Mouse (Mus musculus): Measurements from ENCODE around the gene Tmc6. TPM values are rescaled to one million over a fixed set of nuclear protein-coding genes. Genes with fewer than 3 reads are reported as not detected.

Tmc6 gene
- polyA plus RNA-seq, 1 experiment: 4.3 TPM

- no peak for TF ChIP-seq POLR2A (IDR thresholded peaks at IDR 0.05; ENCODE audit: borderline replicate concordance, extremely low read depth, insufficient read depth, insufficient read length, poor library complexity, severe bottlenecking)
- TF ChIP-seq CTCF (IDR thresholded peaks at IDR 0.05; ENCODE audit: borderline replicate concordance, extremely low read depth, insufficient read depth, insufficient read length): no peak
- DNase-seq (ENCODE audit: low read depth): peak; percentile 83
These were observed 27.7 kb upstream of the Tmc6 start, which contains the start of the genes Gm20708 and Syngr2 for GRCm38 (mm10) chr11:117809407-117810311. Gm20708 (plus strand) TSS chr11:117809668. Syngr2 (plus strand) TSS chr11:117809668.

GRCm38 (mm10) chr11:117806781-117807180, 24.8 kb upstream of the Tmc6 start:
- no peak for DNase-seq (ENCODE audit: low read depth)
- no peak for TF ChIP-seq CTCF (IDR thresholded peaks at IDR 0.05; ENCODE audit: borderline replicate concordance, extremely low read depth, insufficient read depth, insufficient read length)
- TF ChIP-seq POLR2A (IDR thresholded peaks at IDR 0.05; ENCODE audit: borderline replicate concordance, extremely low read depth, insufficient read depth, insufficient read length, poor library complexity, severe bottlenecking): no peak

GRCm38 (mm10) chr11:117803166-117803688, 21.2 kb upstream of the Tmc6 start:
- no peak for DNase-seq (ENCODE audit: low read depth)
- TF ChIP-seq POLR2A (IDR thresholded peaks at IDR 0.05; ENCODE audit: borderline replicate concordance, extremely low read depth, insufficient read depth, insufficient read length, poor library complexity, severe bottlenecking) (no peak), CTCF (IDR thresholded peaks at IDR 0.05; ENCODE audit: borderline replicate concordance, extremely low read depth, insufficient read depth, insufficient read length) (no peak)

GRCm38 (mm10) chr11:117801650-117802049, 19.7 kb upstream of the Tmc6 start:
- no peak for TF ChIP-seq CTCF (IDR thresholded peaks at IDR 0.05; ENCODE audit: borderline replicate concordance, extremely low read depth, insufficient read depth, insufficient read length)
- TF ChIP-seq POLR2A (IDR thresholded peaks at IDR 0.05; ENCODE audit: borderline replicate concordance, extremely low read depth, insufficient read depth, insufficient read length, poor library complexity, severe bottlenecking): no peak
- DNase-seq (ENCODE audit: low read depth): no peak

- TF ChIP-seq POLR2A (IDR thresholded peaks at IDR 0.05; ENCODE audit: borderline replicate concordance, extremely low read depth, insufficient read depth, insufficient read length, poor library complexity, severe bottlenecking) (no peak), CTCF (IDR thresholded peaks at IDR 0.05; ENCODE audit: borderline replicate concordance, extremely low read depth, insufficient read depth, insufficient read length) (no peak)
- no peak for DNase-seq (ENCODE audit: low read depth)
These were observed 18.0 kb upstream of the Tmc6 start for GRCm38 (mm10) chr11:117800038-117800437.

GRCm38 (mm10) chr11:117799174-117799573, 17.2 kb upstream of the Tmc6 start:
- TF ChIP-seq POLR2A (IDR thresholded peaks at IDR 0.05; ENCODE audit: borderline replicate concordance, extremely low read depth, insufficient read depth, insufficient read length, poor library complexity, severe bottlenecking) (no peak), CTCF (IDR thresholded peaks at IDR 0.05; ENCODE audit: borderline replicate concordance, extremely low read depth, insufficient read depth, insufficient read length) (no peak)
- peak; percentile 32 for DNase-seq (ENCODE audit: low read depth)

- no peak for DNase-seq (ENCODE audit: low read depth)
- TF ChIP-seq POLR2A (IDR thresholded peaks at IDR 0.05; ENCODE audit: borderline replicate concordance, extremely low read depth, insufficient read depth, insufficient read length, poor library complexity, severe bottlenecking) (no peak), CTCF (IDR thresholded peaks at IDR 0.05; ENCODE audit: borderline replicate concordance, extremely low read depth, insufficient read depth, insufficient read length) (no peak)
These were observed 16.2 kb upstream of the Tmc6 start for GRCm38 (mm10) chr11:117798160-117798541.

GRCm38 (mm10) chr11:117797511-117798159, 15.6 kb upstream of the Tmc6 start, which contains the start of gene 6030468B19Rik:
6030468B19Rik (plus strand) TSS chr11:117797660.
- DNase-seq (ENCODE audit: low read depth): no peak
- TF ChIP-seq CTCF (IDR thresholded peaks at IDR 0.05; ENCODE audit: borderline replicate concordance, extremely low read depth, insufficient read depth, insufficient read length) (no peak), POLR2A (IDR thresholded peaks at IDR 0.05; ENCODE audit: borderline replicate concordance, extremely low read depth, insufficient read depth, insufficient read length, poor library complexity, severe bottlenecking) (no peak)

GRCm38 (mm10) chr11:117796954-117797353, 15.0 kb upstream of the Tmc6 start:
- TF ChIP-seq CTCF (IDR thresholded peaks at IDR 0.05; ENCODE audit: borderline replicate concordance, extremely low read depth, insufficient read depth, insufficient read length): no peak
- no peak for TF ChIP-seq POLR2A (IDR thresholded peaks at IDR 0.05; ENCODE audit: borderline replicate concordance, extremely low read depth, insufficient read depth, insufficient read length, poor library complexity, severe bottlenecking)
- no peak for DNase-seq (ENCODE audit: low read depth)

GRCm38 (mm10) chr11:117794035-117794551, 12.1 kb upstream of the Tmc6 start:
- peak; percentile 23 for DNase-seq (ENCODE audit: low read depth)
- TF ChIP-seq POLR2A (IDR thresholded peaks at IDR 0.05; ENCODE audit: borderline replicate concordance, extremely low read depth, insufficient read depth, insufficient read length, poor library complexity, severe bottlenecking): no peak

GRCm38 (mm10) chr11:117792281-117792888, 10.4 kb upstream of the Tmc6 start:
- TF ChIP-seq POLR2A (IDR thresholded peaks at IDR 0.05; ENCODE audit: borderline replicate concordance, extremely low read depth, insufficient read depth, insufficient read length, poor library complexity, severe bottlenecking) (no peak), CTCF (IDR thresholded peaks at IDR 0.05; ENCODE audit: borderline replicate concordance, extremely low read depth, insufficient read depth, insufficient read length) (no peak)
- DNase-seq (ENCODE audit: low read depth): no peak

Data from brain, embryonic 14.5 days (tissue).